Mouse (Mus musculus) B cell, adult 67 days (primary cell): Measurements from ENCODE around the gene Naa80. TPM values are rescaled to one million over a fixed set of nuclear protein-coding genes. Genes with fewer than 3 reads are reported as not detected.

ENCODE experiments used
- total RNA-seq, 2 experiments: library from RNA; stranded (reverse); gene quantifications; 4 replicates each; pipeline ENCODE4 v1.2.4; 2023

The Naa80 gene
- total RNA-seq, result 10 to 100 TPM; 14.2 to 14.4 TPM

DNA sequence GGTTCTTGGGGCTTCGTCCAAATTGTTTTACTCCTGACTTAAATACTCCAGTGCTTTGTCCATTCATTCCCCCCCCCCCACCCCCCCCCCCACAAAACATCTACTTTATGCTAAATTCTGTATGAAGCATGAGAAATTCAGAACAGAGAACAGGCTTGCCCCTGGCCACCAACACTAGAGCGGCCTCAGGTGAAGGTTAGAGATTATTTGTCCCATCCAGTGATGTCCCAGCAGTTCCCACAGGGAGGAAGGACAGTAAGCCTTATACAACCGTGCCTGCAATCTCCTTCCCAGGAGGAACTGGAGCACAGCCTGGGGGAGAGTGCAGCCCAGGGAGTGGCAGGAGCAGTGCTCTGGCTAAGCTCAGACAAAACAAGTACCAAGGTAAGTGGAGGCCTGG, at the start of gene Naa80:
Gene Naa80, plus strand, starts transcription at position 301 of the 400 bp plus-strand sequence.

GRCm38 (mm10) chr9:107533791-107534407, 44.8 kb upstream of the Naa80 start, which contains the start of gene Tmem115:
Gene Tmem115 (plus strand): TSS chr9:107533945.

DNA sequence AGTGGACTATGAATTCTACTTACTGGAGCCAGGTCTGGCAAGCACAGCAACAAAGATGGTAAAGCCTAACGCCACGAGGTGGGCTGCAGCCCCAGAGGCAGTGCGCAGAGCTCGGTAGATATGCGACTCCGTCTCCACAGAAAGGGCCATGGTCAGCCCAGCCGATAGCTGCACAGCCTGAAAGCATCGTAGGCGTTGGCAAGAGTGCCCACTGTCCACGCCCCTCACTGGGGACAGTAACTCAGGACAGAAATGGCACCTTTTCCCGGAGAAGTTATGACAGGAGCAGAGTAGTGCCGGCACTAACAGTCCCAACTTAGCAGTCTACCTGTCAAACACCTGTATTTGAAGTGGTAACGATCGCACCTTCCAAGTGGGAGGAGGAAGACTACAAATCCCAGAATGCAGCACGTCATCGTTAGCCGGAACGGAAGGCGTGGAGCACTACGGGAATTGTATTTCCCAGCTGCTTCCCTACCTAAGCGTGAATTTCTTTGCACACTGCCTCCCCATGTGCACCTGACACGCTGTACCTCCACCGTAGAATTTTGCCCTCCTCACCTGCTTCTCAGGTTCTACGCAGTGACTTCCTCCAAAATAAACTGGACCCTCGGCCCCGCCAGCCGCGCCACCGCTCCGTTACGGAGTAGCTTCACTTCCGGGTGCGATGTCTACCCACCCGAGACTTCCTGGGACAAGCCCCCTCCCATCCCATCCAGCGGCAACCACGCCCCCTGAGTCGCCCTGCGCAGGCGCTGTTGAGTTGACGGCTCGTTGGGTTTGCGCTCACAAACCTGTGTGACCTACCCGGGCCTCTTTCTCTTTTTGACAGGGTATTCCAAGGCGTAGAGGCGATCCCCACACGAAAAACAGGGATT, 37.0 kb upstream of the Naa80 start, which contains the start of the genes Cyb561d2 and Nprl2:
Gene Cyb561d2, minus strand, starts transcription at position 720 of the 878 bp plus-strand sequence.
Gene Nprl2, plus strand, starts transcription at position 753 of the 878 bp plus-strand sequence.

GRCm38 (mm10) chr9:107547026-107547425, 31.7 kb upstream of the Naa80 start, which contains the start of gene Zmynd10:
Gene Zmynd10 (plus strand): TSS chr9:107547298.

GRCm38 (mm10) chr9:107551117-107551889, 27.4 kb upstream of the Naa80 start, which contains the start of gene Rassf1:
Gene Rassf1 (plus strand): TSS chr9:107551555.

GRCm38 (mm10) chr9:107563029-107563581, 15.6 kb upstream of the Naa80 start, which contains the start of gene Tusc2:
Gene Tusc2 (plus strand): TSS chr9:107563255.

GRCm38 (mm10) chr9:107567702-107568319, 10.9 kb upstream of the Naa80 start, which contains the start of gene Hyal2:
Gene Hyal2 (plus strand): TSS chr9:107567945.

GRCm38 (mm10) chr9:107576357-107577107, 2.2 kb upstream of the Naa80 start, which contains the start of gene Hyal1:
Gene Hyal1 (plus strand): TSS chr9:107576927.

GRCm38 (mm10) chr9:107580501-107581317, 2.0 kb downstream of the Naa80 start, which contains the start of gene Hyal3:
Gene Hyal3 (plus strand): TSS chr9:107580818.

GRCm38 (mm10) chr9:107586974-107587832, 8.5 kb downstream of the Naa80 start, which contains the start of gene Ifrd2:
Gene Ifrd2 (plus strand): TSS chr9:107587642.

DNA sequence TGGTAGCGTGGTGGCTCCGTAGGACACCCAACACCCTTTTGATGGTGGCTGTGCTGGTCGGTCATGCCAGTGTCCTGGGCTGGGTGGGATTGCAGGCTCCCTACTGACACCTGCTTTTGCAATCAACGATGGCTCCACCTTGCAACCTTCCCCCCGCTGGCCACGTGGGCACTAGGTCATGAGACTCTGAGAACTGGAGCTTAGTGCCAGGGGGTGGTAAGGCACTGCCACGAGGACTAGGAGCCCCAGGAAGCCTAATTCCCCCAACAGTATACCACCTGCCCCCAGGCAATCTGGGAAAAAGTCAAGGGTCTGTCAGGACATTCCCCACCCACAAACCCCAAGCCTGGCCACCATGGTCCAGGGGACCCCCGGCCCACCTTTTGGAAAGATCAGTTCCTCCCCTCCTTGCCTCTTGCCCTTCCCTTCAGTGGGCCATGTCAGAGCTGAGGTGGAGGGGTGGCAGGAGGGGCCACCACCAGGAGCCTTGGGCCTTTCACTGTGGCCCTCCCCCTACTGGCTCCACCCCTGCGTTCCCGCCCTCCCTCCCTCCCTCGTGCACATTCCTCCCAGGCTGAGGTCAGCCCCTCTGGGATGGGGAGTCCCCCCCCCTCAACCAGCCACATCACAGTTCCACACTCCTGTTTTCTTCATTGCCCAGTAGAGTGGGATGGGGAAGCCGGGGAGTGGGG, 30.2 kb downstream of the Naa80 start, which contains the start of gene Sema3b:
Gene Sema3b, minus strand, starts transcription at position 489 of the 692 bp plus-strand sequence.

Other genes starting within 250 kb of the Naa80 start
- 10 to 100 TPM; 16.3 to 17.7 TPM for gene Hemk1, start 240.5 kb upstream of the Naa80 start, total RNA-seq
- 1 to 10 TPM in 1 of 2 experiments, under 1 TPM in 1; 0.42 to 1.3 TPM for gene 6430571L13Rik, start 238.3 kb upstream of the Naa80 start, total RNA-seq
- gene Cacna2d2, start 179.3 kb upstream of the Naa80 start, total RNA-seq, result 1 to 10 TPM in 1 of 2 experiments, under 1 TPM in 1; 0.74 to 1.8 TPM
- 10 to 100 TPM; 28.2 to 28.8 TPM for gene Tmem115, start 44.9 kb upstream of the Naa80 start, total RNA-seq
- gene Cyb561d2, start 36.7 kb upstream of the Naa80 start, total RNA-seq, result 10 to 100 TPM; 20.0 to 20.6 TPM
- gene Nprl2, start 36.7 kb upstream of the Naa80 start, total RNA-seq, result 10 to 100 TPM; 31.8 to 32.7 TPM
- gene Zmynd10, start 31.6 kb upstream of the Naa80 start, total RNA-seq, result 1 to 10 TPM in 1 of 2 experiments, not detected in 1; 1.5 TPM
- 10 to 100 TPM; 74.6 to 79.8 TPM for gene Rassf1, start 27.3 kb upstream of the Naa80 start, total RNA-seq
- gene Tusc2, start 15.6 kb upstream of the Naa80 start, total RNA-seq, result 10 to 100 TPM; 23.8 to 24.1 TPM
- gene Hyal2, start 10.9 kb upstream of the Naa80 start, total RNA-seq, result 1 to 10 TPM; 3.6 to 5.8 TPM
- 1 to 10 TPM; 5.0 TPM for gene Hyal1, start 2.0 kb upstream of the Naa80 start, total RNA-seq
- gene Hyal3, start 1.9 kb downstream of the Naa80 start, total RNA-seq, result 1 to 10 TPM; 1.3 to 1.8 TPM
- gene Ifrd2, start 8.8 kb downstream of the Naa80 start, total RNA-seq, result 10 to 100 TPM; 31.0 to 32.4 TPM
- gene Sema3b, start 30.3 kb downstream of the Naa80 start, total RNA-seq, result 1 to 10 TPM in 1 of 2 experiments, under 1 TPM in 1; 0.64 to 2.4 TPM
- 100 to 1,000 TPM; 627 to 649 TPM for gene Gnai2, start 56.5 kb downstream of the Naa80 start, total RNA-seq
- gene Slc38a3, start 90.6 kb downstream of the Naa80 start, total RNA-seq, result not detected
- gene Gnat1, start 100.8 kb downstream of the Naa80 start, total RNA-seq, result 1 to 10 TPM in 1 of 2 experiments, not detected in 1; 1.6 TPM
- not detected for gene Sema3f, start 131.6 kb downstream of the Naa80 start, total RNA-seq
- gene Rbm5, start 192.1 kb downstream of the Naa80 start, total RNA-seq, result 100 to 1,000 TPM; 397 to 424 TPM